Mouse (Mus musculus) liver, embryonic 16.5 days (tissue): ENCODE data around the gene Phf1. TPM values are rescaled to one million over a fixed set of nuclear protein-coding genes. Genes with fewer than 3 reads are reported as not detected.

ENCODE experiments used
- ATAC-seq: fragments of 200-750 bp; cut with Nextera tagmentation; 2 replicates; pipeline ENCODE4 v1.8.0; 2017; ENCODE audit warnings: low read depth, mild to moderate bottlenecking, moderate number of reproducible peaks, moderate library complexity
- H3K27ac ChIP-seq: fragments of 300-500 bp; sonication (generic); 2 replicates; pipeline ENCODE4 v1.5.1; 2014; ENCODE audit warnings: mild to moderate bottlenecking, low read length
- H3K27me3 ChIP-seq: fragments of 300-500 bp; sonication (generic); 2 replicates; pipeline ENCODE4 v1.6.1; 2014; ENCODE audit warnings: low read depth, low read length, mixed read lengths; ENCODE audit not compliant: control insufficient read depth, insufficient read depth
- H3K36me3 ChIP-seq: fragments of 300-500 bp; sonication (generic); 2 replicates; pipeline ENCODE4 v1.6.1; 2014; ENCODE audit warnings: mild to moderate bottlenecking; ENCODE audit not compliant: control insufficient read depth, insufficient read depth
- H3K4me1 ChIP-seq: fragments of 300-500 bp; sonication (generic); 2 replicates; pipeline ENCODE4 v1.6.1; 2014; ENCODE audit warnings: low read depth, low read length, mixed read lengths; ENCODE audit not compliant: control insufficient read depth
- H3K4me2 ChIP-seq: fragments of 300-500 bp; sonication (generic); 2 replicates; pipeline ENCODE4 v1.6.1; 2014; ENCODE audit warnings: low read depth, low read length, mixed read lengths
- H3K4me3 ChIP-seq: fragments of 300-500 bp; sonication (generic); 2 replicates; pipeline ENCODE4 v1.5.1; 2014; ENCODE audit warnings: low read depth, mild to moderate bottlenecking, low read length
- H3K9ac ChIP-seq: fragments of 300-500 bp; sonication (generic); 2 replicates; pipeline ENCODE4 v1.6.1; 2014; ENCODE audit warnings: low read depth, low read length
- H3K9me3 ChIP-seq: fragments of 300-500 bp; sonication (generic); replicated peaks from 2 replicates; pipeline ENCODE4 v1.6.1; 2016; ENCODE audit warnings: low read length; ENCODE audit not compliant: control insufficient read depth
- whole genome bisulfite sequencing: fragments of 180-500 bp; shearing (Covaris S2); extraction: QIAGEN DNeasy Blood & Tissue Kit; methylation state at CpG from one replicate; pipeline ENCODE4 v1.1.7; 2014; ENCODE audit not compliant: insufficient replicate concordance; 5-methylcytosine and 5-hydroxymethylcytosine counted together
- polyA plus RNA-seq: library from polyadenylated mRNA; unstranded; fragments of >200 nt; fragmentation: Nextera tagmentation; extraction: Ambion mirVana; gene quantifications from 2 replicates; pipeline ENCODE4 v1.2.1, GENCODE M21; 2015

Gene Phf1
- polyA plus RNA-seq, 1 experiment from 2014 or later = 2.6 TPM

GRCm38 (mm10) chr17:26946567-26946966 is 13.7 kb downstream of the Phf1 start:
- 2% methylated on average over 37 of the region's 37 CpGs for WGBS
- H3K4me1 ChIP-seq = peaks cover 37% of the 10 kb centered on the region

GRCm38 (mm10) chr17:26947231-26948100 is 14.6 kb downstream of the Phf1 start:
- no peak for ATAC-seq
- Histone ChIP-seq H3K4me3 (peak overlapping the region; percentile 59; the same call in 1 of the 2 replicates), H3K9ac (no peak overlapping the region), H3K4me2 (peak overlapping the region; percentile 84), H3K36me3 (no peaks in the 10 kb centered on the region), H3K27me3 (peaks cover 18% of the 10 kb centered on the region), H3K27ac (no peak overlapping the region), H3K4me1 (peaks cover 44% of the 10 kb centered on the region), H3K9me3 (no peaks in the 10 kb centered on the region)
- 69% methylated on average over 12 of the region's 12 CpGs for WGBS

More at GRCm38 (mm10) chr17:26946567-26946966, 13.7 kb downstream of the Phf1 start:
- Histone ChIP-seq H3K9me3 (no peaks in the 10 kb centered on the region), H3K9ac (peak overlapping the region; percentile 70), H3K27ac (no peak overlapping the region), H3K27me3 (peaks cover 12% of the 10 kb centered on the region; the same call in 1 of the 2 replicates), H3K36me3 (no peaks in the 10 kb centered on the region), H3K4me3 (peak overlapping the region; percentile 59), H3K4me2 (peak overlapping the region; percentile 84)
- ATAC-seq = peak; percentile 66

- H3K4me3 ChIP-seq = peak overlapping the region; percentile 69
- H3K27ac ChIP-seq = 0 out of 2 replicates have a peak overlapping the region, but pooled peaks have one; percentile 7
- H3K4me2 ChIP-seq = peak overlapping the region; percentile 100
- no peaks in the 10 kb centered on the region for H3K9me3 ChIP-seq
- H3K27me3 ChIP-seq = peaks cover 22% of the 10 kb centered on the region
- 0% methylated on average over 32 of the region's 87 CpGs for WGBS
- H3K9ac ChIP-seq = peak overlapping the region; percentile 69
- ATAC-seq = 0 out of 2 replicates have a peak, but pooled peaks have one; percentile 11
- no peaks in the 10 kb centered on the region for H3K36me3 ChIP-seq
- H3K4me1 ChIP-seq = peaks cover 48% of the 10 kb centered on the region
Measured at GRCm38 (mm10) chr17:26948316-26949050, 15.6 kb downstream of the Phf1 start.

GRCm38 (mm10) chr17:26949051-26949577 is 16.3 kb downstream of the Phf1 start:
- Histone ChIP-seq H3K36me3 (no peaks in the 10 kb centered on the region), H3K27ac (no peak overlapping the region), H3K27me3 (peaks cover 22% of the 10 kb centered on the region), H3K4me2 (peak overlapping the region; percentile 100), H3K4me1 (peaks cover 52% of the 10 kb centered on the region), H3K9ac (peak overlapping the region; percentile 69; the same call in 1 of the 2 replicates), H3K4me3 (peak overlapping the region; percentile 69), H3K9me3 (no peaks in the 10 kb centered on the region)
- no peak for ATAC-seq
- WGBS = 13% methylated on average over 13 of the region's 14 CpGs

GRCm38 (mm10) chr17:26949866-26950265 is 17.0 kb downstream of the Phf1 start:
- Histone ChIP-seq H3K4me3 (no peak overlapping the region), H3K36me3 (no peaks in the 10 kb centered on the region), H3K9me3 (no peaks in the 10 kb centered on the region), H3K4me1 (peaks cover 57% of the 10 kb centered on the region), H3K9ac (no peak overlapping the region), H3K4me2 (no peak overlapping the region), H3K27me3 (peaks cover 22% of the 10 kb centered on the region), H3K27ac (no peak overlapping the region)
- WGBS = 46% methylated on average over 5 of the region's 5 CpGs
- no peak for ATAC-seq

GRCm38 (mm10) chr17:26950560-26951288 is 17.9 kb downstream of the Phf1 start:
- H3K27ac ChIP-seq = no peak overlapping the region
- 41% methylated on average over 7 of the region's 7 CpGs for WGBS
- H3K9me3 ChIP-seq = no peaks in the 10 kb centered on the region
- peak overlapping the region; percentile 59; the same call in 1 of the 2 replicates for H3K4me2 ChIP-seq
- H3K4me3 ChIP-seq = no peak overlapping the region
- H3K9ac ChIP-seq = no peak overlapping the region
- H3K36me3 ChIP-seq = no peaks in the 10 kb centered on the region
- H3K4me1 ChIP-seq = peaks cover 65% of the 10 kb centered on the region
- H3K27me3 ChIP-seq = peaks cover 22% of the 10 kb centered on the region
- ATAC-seq = no peak

- Histone ChIP-seq H3K4me3 (peak overlapping the region; percentile 30), H3K4me1 (peaks cover 67% of the 10 kb centered on the region), H3K36me3 (no peaks in the 10 kb centered on the region), H3K4me2 (peak overlapping the region; percentile 59), H3K9me3 (no peaks in the 10 kb centered on the region), H3K27ac (no peak overlapping the region), H3K9ac (no peak overlapping the region), H3K27me3 (peaks cover 22% of the 10 kb centered on the region)
- WGBS = 5% methylated on average over 8 of the region's 11 CpGs
- no peak for ATAC-seq
Measured at GRCm38 (mm10) chr17:26951406-26951805, 18.6 kb downstream of the Phf1 start.
